Mouse (Mus musculus): ENCODE measurements around the gene Exoc4.

GRCm38 (mm10) chr6:33814386-33814785 lies 565.5 kb downstream of the Exoc4 start:
- no peak for TF ChIP-seq CTCF (IDR thresholded peaks at IDR 0.05; ENCODE audit: borderline replicate concordance, insufficient read depth, low read depth, low read length)
- TF ChIP-seq POLR2A (IDR thresholded peaks at IDR 0.05; ENCODE audit: borderline replicate concordance, insufficient read depth, low read length), result no peak
